Mouse (Mus musculus) A20 (cell line): Measurements from ENCODE around the gene Spop.
"Not testable (repeated sequence)": the region's sequence is repeated elsewhere in the genome, so short reads cannot be mapped to it uniquely, and the experiment has no call there.

Source experiments
- DNase-seq: peaks from one replicate; pipeline ENCODE4 v3.0.0-alpha.2; 2011; ENCODE audit warnings: low read depth, low spot score

Gene Spop

DNA sequence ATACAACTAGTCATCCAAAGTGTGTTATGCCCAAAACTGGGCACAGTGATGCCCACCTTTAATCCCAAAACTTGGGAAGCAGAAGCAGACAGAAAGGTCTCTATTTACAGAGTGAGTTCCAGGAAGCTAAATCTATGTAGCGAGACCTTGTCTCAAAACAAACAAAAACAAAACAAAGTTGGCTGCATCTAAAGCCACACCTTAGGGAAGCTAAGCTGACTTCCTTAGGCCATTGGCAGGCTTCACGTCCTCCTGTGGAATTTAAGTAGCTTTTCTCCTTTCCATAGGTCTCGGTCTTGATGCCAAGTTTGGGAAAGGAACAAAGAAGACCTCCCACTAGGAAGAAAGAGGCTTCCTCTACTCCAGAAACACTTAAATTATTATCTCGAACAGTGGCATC is 22.7 kb upstream of the Spop start:
- no peak for DNase-seq

DNA sequence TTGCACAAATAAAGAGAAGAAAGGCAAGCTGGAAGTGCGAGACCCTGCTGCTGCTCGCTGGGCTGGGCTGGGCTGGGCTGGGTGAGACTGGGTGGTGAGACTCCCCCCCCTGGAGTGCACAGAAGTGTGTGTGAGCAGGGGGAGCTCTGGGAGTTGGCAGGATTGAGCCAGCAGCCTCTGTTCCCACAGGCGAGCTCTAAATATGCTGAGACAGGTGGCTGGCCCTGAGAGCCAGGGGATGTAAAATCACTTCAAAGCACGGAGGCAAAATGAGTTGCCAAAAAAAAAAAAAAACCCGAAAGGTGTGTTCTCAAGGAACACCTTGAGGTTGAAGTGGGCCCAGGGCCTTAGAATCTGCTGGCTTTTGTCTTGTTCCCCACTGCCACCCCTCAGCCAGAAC is 22.1 kb upstream of the Spop start:
- DNase-seq: no peak

DNA sequence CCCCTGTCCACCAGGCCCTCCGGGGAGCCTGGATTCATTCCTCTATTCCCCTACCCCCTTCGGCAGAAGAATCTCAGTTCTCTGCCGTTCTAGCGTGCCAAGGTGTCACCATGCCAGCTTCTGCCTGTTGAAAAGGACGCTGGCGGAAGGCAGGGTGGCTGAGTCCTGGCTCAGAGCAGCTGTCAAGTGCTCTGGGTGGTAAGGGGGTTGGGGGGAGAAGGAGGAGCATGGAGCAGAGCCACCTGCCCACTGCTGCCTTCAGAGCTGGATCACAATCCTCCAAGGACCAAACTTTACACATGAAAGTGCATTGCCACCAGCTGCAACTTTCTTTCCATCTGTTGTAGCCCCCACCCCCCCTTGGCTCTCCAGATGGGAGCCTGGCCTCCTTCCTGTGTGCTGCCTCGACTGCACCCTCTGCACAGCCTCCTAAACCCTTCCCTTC is 21.6 kb upstream of the Spop start:
- no peak for DNase-seq

- no peak for DNase-seq
Measured at GRCm38 (mm10) chr11:95392708-95393499, 21.0 kb upstream of the Spop start.

- DNase-seq: no peak
Measured at GRCm38 (mm10) chr11:95393500-95393816, 20.4 kb upstream of the Spop start.

- no peak for DNase-seq
Measured at GRCm38 (mm10) chr11:95394112-95394511, 19.8 kb upstream of the Spop start.

DNA sequence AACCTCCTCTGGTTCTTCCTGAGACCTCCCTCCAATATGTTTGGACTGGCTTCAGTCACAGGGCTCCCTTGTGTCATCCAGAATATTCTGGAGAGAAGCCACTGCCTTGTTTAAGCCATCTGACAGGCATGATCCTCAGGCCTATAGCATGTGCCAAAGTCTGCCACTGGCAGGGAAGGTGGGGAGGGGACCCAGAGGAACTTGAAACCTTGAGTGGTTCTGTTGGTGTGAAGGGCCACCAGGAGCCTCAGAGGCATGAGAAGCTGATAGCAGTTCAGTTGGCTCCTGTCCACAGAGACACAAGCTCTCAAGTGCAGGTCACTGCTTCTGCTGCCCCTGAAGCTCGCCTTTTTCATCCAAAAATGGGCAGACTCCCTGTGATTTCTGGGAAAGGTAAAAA is 17.3 kb upstream of the Spop start:
- no peak for DNase-seq

- DNase-seq: peak; percentile 66
Measured at GRCm38 (mm10) chr11:95397843-95398835, 15.7 kb upstream of the Spop start.

GRCm38 (mm10) chr11:95399520-95400020 is 14.3 kb upstream of the Spop start:
- no peak for DNase-seq

GRCm38 (mm10) chr11:95401568-95401967 is 12.3 kb upstream of the Spop start:
- DNase-seq: no peak

DNA sequence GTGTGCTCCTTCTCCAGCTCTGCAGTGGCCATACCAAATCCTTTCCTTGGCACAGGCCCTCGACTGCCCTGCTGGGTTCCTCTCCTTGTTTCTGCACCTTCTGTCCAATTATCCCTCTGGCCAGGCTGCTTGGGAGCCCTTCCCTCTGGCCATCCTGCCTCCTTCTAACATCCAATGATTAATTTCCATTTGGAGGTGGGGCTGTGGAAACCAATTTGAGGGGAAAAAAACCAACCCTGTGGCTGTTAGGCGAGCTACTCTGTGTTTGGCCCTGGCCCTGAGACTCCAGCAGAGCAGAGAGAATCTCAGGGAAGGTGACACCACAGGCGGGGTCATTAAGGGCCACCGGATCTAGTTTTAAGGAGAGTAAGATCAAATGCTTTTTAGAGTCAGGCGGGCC is 11.7 kb upstream of the Spop start:
- DNase-seq: no peak

DNA sequence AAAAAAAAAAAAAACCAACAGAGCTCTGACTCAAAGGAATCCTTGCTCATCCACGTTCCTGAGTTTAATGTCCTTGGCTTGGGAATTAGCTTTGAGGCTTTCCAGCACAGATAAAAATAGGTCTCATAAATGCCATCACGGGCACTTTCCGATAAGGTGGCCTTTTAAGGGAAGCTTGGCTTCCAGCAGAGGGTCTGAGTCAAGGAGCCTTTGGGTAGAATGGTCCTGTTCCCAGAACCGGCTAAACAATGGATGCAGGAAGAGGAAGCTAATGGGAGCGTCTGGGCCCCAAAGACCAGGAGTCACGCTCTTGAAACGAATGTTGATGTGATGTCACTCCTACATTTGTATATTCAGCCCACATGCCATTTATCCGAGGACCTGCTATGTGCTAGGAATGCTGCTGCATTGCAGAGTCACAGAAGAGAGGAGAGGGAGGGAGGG is 11.2 kb upstream of the Spop start:
- no peak for DNase-seq

- DNase-seq: no peak
Measured at GRCm38 (mm10) chr11:95403382-95404340, 10.2 kb upstream of the Spop start.

- no peak for DNase-seq
Measured at GRCm38 (mm10) chr11:95405771-95406170, 8.1 kb upstream of the Spop start.

GRCm38 (mm10) chr11:95406398-95406797 is 7.5 kb upstream of the Spop start:
- DNase-seq: not testable (repeated sequence)

- no peak for DNase-seq
Measured at GRCm38 (mm10) chr11:95409450-95410112, 4.3 kb upstream of the Spop start.

GRCm38 (mm10) chr11:95411453-95412013 is 2.3 kb upstream of the Spop start:
- no peak for DNase-seq

DNA sequence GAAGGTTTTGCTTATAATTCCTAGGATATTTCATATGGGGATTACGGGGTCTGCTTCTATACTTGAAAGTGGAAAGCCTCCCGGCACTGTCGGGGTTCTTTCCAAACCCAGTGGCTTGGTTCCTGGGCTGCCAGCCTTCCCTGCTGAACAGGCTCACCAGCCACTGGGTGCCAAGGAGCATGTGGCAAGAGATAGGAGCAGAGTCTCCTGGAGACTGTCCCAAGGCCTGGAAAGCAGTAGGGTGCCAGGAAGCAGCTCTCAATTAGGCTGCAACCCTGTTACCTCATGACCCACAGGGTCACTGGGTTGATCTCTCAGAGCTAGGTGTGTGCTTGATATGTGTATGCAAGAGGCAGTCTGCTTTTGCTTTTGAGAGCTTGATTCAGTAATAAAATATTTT is 1.3 kb upstream of the Spop start:
- DNase-seq: no peak

- peak; percentile 99 for DNase-seq
Measured at GRCm38 (mm10) chr11:95414536-95415161, 769 bp downstream of the Spop start.

DNA sequence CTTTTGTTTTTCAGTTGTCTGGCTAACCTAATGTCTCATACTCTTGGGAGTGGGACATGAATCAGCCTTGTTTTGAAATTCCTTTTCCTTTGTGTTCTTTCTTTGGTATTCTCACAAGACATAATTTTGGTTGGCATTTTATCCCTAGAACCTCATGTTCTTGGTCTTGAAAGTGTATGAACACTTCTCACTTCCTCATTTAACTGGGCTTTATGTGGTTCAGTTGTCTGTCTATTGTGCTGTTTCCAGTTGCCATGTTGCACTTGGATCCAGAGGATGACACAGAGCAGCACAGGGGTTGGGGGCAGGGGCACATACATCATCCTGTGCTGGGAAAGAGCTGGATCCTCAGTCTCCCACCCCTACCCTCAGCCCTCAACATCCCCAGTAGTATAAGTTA is 2.1 kb downstream of the Spop start:
- peak; percentile 81 for DNase-seq
